Mouse (Mus musculus): ENCODE measurements around the gene Akain1. TPM values are rescaled to one million over a fixed set of nuclear protein-coding genes. Genes with fewer than 3 reads are reported as not detected.

The Akain1 gene
- polyA plus RNA-seq, 1 experiment from 2014 or later: not detected

DNA sequence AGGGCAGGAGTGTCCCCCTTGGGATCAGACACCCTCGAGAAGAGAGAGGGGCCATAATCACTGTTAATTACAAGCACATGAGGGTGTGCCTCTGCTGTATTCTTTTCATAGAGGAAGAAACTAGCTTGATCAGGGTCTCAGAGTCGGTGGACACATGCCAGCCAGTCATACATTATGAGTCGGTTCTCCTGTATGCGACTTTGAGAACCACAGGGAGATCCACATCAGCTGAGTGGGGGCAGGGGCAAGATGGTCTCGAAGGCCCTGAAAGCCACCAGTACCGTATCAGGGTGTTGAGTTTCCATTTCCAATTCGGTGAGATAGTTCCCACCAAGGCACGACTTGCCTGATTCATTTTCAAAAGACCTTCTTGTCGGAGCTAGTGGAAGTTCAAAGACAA lies 33.3 kb downstream of the Akain1 start:
- H3K27ac ChIP-seq (ENCODE audit: low read depth, low read length): no peak overlapping the region
- H3K9ac ChIP-seq (ENCODE audit: low read depth, low read length): no peak overlapping the region
- H3K27me3 ChIP-seq (ENCODE audit: control insufficient read depth, insufficient read depth, low read length): no peaks in the 10 kb centered on the region
- no peak for ATAC-seq (replicated peaks; ENCODE audit: insufficient number of reproducible peaks, low FRiP score, low TSS enrichment)
- no peaks in the 10 kb centered on the region for H3K9me3 ChIP-seq (replicated peaks; ENCODE audit: control insufficient read depth, low read length)
- H3K4me1 ChIP-seq (ENCODE audit: control insufficient read depth, insufficient read depth, low read length): no peaks in the 10 kb centered on the region
- H3K36me3 ChIP-seq (ENCODE audit: control insufficient read depth, insufficient read depth, low read length): no peaks in the 10 kb centered on the region
- 51% methylated on average over 9 of the region's 9 CpGs for WGBS (ENCODE audit: insufficient replicate concordance)
- no peak overlapping the region for H3K4me2 ChIP-seq
- H3K4me3 ChIP-seq (ENCODE audit: low read depth, low read length): no peak overlapping the region

DNA sequence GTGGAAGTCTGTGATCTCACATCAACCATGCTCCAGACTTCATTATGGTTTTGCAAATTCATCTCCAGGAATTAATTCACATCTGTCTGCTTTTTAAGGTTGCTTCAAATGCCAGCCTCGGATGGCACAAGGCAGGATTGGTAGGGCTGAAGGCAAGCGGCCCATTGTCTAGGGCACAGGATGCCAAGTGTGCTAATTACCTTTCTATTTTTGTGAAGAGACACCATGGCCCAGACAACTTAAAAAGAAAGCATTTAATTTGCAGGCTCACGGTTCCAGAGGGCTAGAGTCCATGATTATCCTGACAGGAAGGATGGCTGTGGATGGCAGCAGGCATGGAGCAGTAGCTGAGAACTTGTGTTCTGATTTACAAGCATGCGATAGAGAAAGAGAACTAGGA lies 35.0 kb downstream of the Akain1 start:
- no peaks in the 10 kb centered on the region for H3K27me3 ChIP-seq (ENCODE audit: control insufficient read depth, insufficient read depth, low read length)
- 74% methylated on average over 4 of the region's 4 CpGs for WGBS (ENCODE audit: insufficient replicate concordance)
- no peaks in the 10 kb centered on the region for H3K4me1 ChIP-seq (ENCODE audit: control insufficient read depth, insufficient read depth, low read length)
- H3K36me3 ChIP-seq (ENCODE audit: control insufficient read depth, insufficient read depth, low read length): no peaks in the 10 kb centered on the region
- no peak overlapping the region for H3K9ac ChIP-seq (ENCODE audit: low read depth, low read length)
- no peaks in the 10 kb centered on the region for H3K9me3 ChIP-seq (replicated peaks; ENCODE audit: control insufficient read depth, low read length)
- ATAC-seq (replicated peaks; ENCODE audit: insufficient number of reproducible peaks, low FRiP score, low TSS enrichment): no peak
- no peak overlapping the region for H3K4me2 ChIP-seq
- no peak overlapping the region for H3K4me3 ChIP-seq (ENCODE audit: low read depth, low read length)
- no peak overlapping the region for H3K27ac ChIP-seq (ENCODE audit: low read depth, low read length)

DNA sequence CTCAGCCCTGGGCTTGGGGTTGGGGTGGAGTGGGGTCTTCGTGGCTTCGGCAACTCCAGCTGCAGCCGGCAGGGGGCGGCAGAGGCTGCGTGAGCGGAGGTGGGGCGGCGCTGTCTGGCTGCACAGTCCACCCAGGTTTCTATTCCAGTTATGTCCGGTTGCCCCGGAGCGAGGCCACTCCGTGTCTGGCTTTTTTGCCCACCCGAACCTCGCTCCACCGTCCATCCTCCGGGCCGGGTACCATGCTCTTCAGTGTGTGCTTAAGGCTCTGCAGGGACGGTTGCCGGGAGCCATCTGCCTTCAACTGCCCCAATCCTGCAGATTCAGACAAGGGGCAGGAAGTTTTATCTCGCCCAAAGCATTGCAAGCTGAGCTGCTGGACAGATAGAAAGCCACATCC lies 36.3 kb downstream of the Akain1 start:
- Histone ChIP-seq H3K27me3 (ENCODE audit: control insufficient read depth, insufficient read depth, low read length) (no peaks in the 10 kb centered on the region), H3K4me2 (peak overlapping the region; percentile 72), H3K9ac (ENCODE audit: low read depth, low read length) (peak overlapping the region; percentile 76), H3K36me3 (ENCODE audit: control insufficient read depth, insufficient read depth, low read length) (no peaks in the 10 kb centered on the region), H3K4me3 (ENCODE audit: low read depth, low read length) (peak overlapping the region; percentile 54), H3K27ac (ENCODE audit: low read depth, low read length) (no peak overlapping the region), H3K9me3 (replicated peaks; ENCODE audit: control insufficient read depth, low read length) (no peaks in the 10 kb centered on the region), H3K4me1 (ENCODE audit: control insufficient read depth, insufficient read depth, low read length) (no peaks in the 10 kb centered on the region)
- peak; percentile 69; the same call in 1 of the 2 replicates for ATAC-seq (replicated peaks; ENCODE audit: insufficient number of reproducible peaks, low FRiP score, low TSS enrichment)
- 1% methylated on average over 20 of the region's 20 CpGs for WGBS (ENCODE audit: insufficient replicate concordance)

DNA sequence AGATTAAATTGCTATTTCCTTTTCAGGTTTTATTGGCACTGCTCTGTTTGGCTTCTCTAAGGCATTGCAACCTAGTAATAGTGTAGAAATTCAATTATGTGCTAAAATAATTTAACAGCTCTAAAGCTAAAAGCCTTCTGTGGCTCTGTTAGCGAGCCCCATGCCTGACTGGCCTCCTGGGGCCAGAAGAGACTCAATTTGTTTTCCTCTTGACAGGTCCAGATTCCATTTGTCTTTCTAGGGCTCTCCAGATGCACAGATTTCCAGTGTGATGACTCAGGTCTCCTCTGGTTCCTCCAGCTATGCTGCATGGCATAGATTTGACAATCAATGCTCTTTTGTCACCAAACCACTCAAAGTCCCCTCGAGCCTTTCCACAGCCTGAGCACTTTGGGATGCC lies 38.4 kb downstream of the Akain1 start:
- H3K4me1 ChIP-seq (ENCODE audit: control insufficient read depth, insufficient read depth, low read length): no peaks in the 10 kb centered on the region
- no peaks in the 10 kb centered on the region for H3K9me3 ChIP-seq (replicated peaks; ENCODE audit: control insufficient read depth, low read length)
- no peak overlapping the region for H3K4me3 ChIP-seq (ENCODE audit: low read depth, low read length)
- H3K27ac ChIP-seq (ENCODE audit: low read depth, low read length): no peak overlapping the region
- no peaks in the 10 kb centered on the region for H3K36me3 ChIP-seq (ENCODE audit: control insufficient read depth, insufficient read depth, low read length)
- H3K27me3 ChIP-seq (ENCODE audit: control insufficient read depth, insufficient read depth, low read length): no peaks in the 10 kb centered on the region
- no peak overlapping the region for H3K9ac ChIP-seq (ENCODE audit: low read depth, low read length)
- no peak overlapping the region for H3K4me2 ChIP-seq
- 14% methylated on average over 2 of the region's 2 CpGs for WGBS (ENCODE audit: insufficient replicate concordance)
- no peak for ATAC-seq (replicated peaks; ENCODE audit: insufficient number of reproducible peaks, low FRiP score, low TSS enrichment)

DNA sequence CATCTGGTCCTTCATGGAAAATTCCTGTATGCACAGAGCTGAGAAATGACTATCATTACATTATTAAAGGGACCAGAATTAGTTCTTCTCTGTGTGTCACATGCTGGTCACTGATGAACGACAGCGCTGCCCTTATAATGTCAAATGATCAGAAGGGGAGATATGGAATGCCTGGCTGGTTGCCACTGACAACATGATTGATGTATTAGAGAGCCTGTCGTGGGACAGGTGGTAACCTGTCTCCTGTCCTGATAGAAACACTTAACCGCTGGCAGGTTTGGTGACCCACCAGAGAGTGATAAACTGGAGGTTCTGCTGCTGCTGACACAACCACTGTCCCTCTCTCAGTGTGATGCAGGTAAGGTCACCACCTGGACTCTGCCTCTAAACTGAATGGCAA lies 40.1 kb downstream of the Akain1 start:
- Histone ChIP-seq H3K4me3 (ENCODE audit: low read depth, low read length) (no peak overlapping the region), H3K9me3 (replicated peaks; ENCODE audit: control insufficient read depth, low read length) (no peaks in the 10 kb centered on the region), H3K36me3 (ENCODE audit: control insufficient read depth, insufficient read depth, low read length) (no peaks in the 10 kb centered on the region), H3K4me2 (no peak overlapping the region), H3K4me1 (ENCODE audit: control insufficient read depth, insufficient read depth, low read length) (no peaks in the 10 kb centered on the region), H3K9ac (ENCODE audit: low read depth, low read length) (no peak overlapping the region), H3K27ac (ENCODE audit: low read depth, low read length) (no peak overlapping the region), H3K27me3 (ENCODE audit: control insufficient read depth, insufficient read depth, low read length) (no peaks in the 10 kb centered on the region)
- WGBS (ENCODE audit: insufficient replicate concordance): 49% methylated on average over 4 of the region's 4 CpGs
- no peak for ATAC-seq (replicated peaks; ENCODE audit: insufficient number of reproducible peaks, low FRiP score, low TSS enrichment)

DNA sequence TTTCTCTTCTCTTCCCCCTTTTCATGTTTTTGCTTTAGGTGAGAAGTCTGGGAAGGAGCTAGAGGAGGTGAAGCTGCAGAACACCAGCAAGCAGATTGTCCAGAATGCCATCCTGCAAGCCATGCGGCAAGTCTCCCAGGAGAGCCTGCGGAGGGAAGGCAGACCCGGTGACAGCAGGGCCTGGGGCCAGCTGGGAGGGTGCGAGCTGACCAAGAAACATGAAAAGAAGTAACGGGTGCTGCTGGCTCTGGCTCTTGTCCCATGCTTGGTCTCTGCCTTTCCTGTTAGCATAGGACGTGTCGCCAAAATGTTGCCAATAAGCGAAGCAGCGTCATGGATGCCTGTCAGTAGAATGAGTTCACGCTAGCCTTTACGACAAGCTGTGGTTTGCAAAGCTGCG lies 48.0 kb downstream of the Akain1 start:
- H3K9ac ChIP-seq (ENCODE audit: low read depth, low read length): no peak overlapping the region
- H3K4me3 ChIP-seq (ENCODE audit: low read depth, low read length): no peak overlapping the region
- H3K27ac ChIP-seq (ENCODE audit: low read depth, low read length): no peak overlapping the region
- no peak for ATAC-seq (replicated peaks; ENCODE audit: insufficient number of reproducible peaks, low FRiP score, low TSS enrichment)
- no peaks in the 10 kb centered on the region for H3K27me3 ChIP-seq (ENCODE audit: control insufficient read depth, insufficient read depth, low read length)
- WGBS (ENCODE audit: insufficient replicate concordance): 82% methylated on average over 12 of the region's 12 CpGs
- H3K9me3 ChIP-seq (replicated peaks; ENCODE audit: control insufficient read depth, low read length): no peaks in the 10 kb centered on the region
- no peak overlapping the region for H3K4me2 ChIP-seq
- no peaks in the 10 kb centered on the region for H3K4me1 ChIP-seq (ENCODE audit: control insufficient read depth, insufficient read depth, low read length)
- H3K36me3 ChIP-seq (ENCODE audit: control insufficient read depth, insufficient read depth, low read length): no peaks in the 10 kb centered on the region

DNA sequence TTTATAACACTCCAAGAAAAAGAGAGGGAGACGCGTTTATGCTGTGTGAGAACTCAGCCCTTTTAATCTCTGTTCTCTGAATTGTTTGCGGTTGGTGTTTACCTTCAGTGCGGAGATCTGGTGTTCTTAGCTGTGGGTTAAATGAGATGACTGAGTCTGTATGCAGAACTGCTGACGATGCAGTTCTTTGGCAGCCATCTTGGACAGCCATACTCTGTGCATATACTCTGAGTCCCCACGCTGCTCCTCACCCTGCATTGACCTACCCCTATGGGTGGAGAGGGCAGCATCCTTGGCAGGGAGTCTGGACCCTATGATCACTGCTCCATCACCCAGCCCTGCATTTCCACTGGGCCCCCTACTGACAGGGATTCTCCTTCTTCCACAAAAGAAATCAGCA lies 48.8 kb downstream of the Akain1 start:
- Histone ChIP-seq H3K4me3 (ENCODE audit: low read depth, low read length) (no peak overlapping the region), H3K9ac (ENCODE audit: low read depth, low read length) (no peak overlapping the region), H3K4me1 (ENCODE audit: control insufficient read depth, insufficient read depth, low read length) (no peaks in the 10 kb centered on the region), H3K27me3 (ENCODE audit: control insufficient read depth, insufficient read depth, low read length) (no peaks in the 10 kb centered on the region), H3K27ac (ENCODE audit: low read depth, low read length) (no peak overlapping the region), H3K9me3 (replicated peaks; ENCODE audit: control insufficient read depth, low read length) (no peaks in the 10 kb centered on the region), H3K36me3 (ENCODE audit: control insufficient read depth, insufficient read depth, low read length) (no peaks in the 10 kb centered on the region), H3K4me2 (no peak overlapping the region)
- WGBS (ENCODE audit: insufficient replicate concordance): 89% methylated on average over 6 of the region's 6 CpGs
- no peak for ATAC-seq (replicated peaks; ENCODE audit: insufficient number of reproducible peaks, low FRiP score, low TSS enrichment)

DNA sequence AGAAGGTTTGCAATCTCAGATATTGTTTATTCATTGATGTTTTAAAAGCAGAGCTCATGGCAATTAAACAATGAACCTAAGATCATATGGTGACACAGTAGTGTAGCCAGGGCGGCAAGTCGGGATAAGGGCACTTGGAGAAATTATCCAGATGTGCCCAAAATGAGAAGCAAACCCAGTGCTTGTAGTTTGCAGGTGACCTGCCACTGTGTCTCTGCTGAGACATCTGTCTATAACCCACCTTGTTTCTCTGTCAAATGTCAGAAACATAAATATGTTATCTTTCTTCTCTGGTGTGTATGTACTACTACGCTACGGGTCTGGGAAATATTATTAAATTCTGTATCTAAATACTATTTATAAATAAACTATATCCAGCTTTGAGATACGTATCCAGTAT lies 49.7 kb downstream of the Akain1 start:
- Histone ChIP-seq H3K4me3 (ENCODE audit: low read depth, low read length) (no peak overlapping the region), H3K9ac (ENCODE audit: low read depth, low read length) (no peak overlapping the region), H3K27me3 (ENCODE audit: control insufficient read depth, insufficient read depth, low read length) (no peaks in the 10 kb centered on the region), H3K4me2 (no peak overlapping the region), H3K9me3 (replicated peaks; ENCODE audit: control insufficient read depth, low read length) (no peaks in the 10 kb centered on the region), H3K4me1 (ENCODE audit: control insufficient read depth, insufficient read depth, low read length) (no peaks in the 10 kb centered on the region), H3K27ac (ENCODE audit: low read depth, low read length) (no peak overlapping the region), H3K36me3 (ENCODE audit: control insufficient read depth, insufficient read depth, low read length) (no peaks in the 10 kb centered on the region)
- no peak for ATAC-seq (replicated peaks; ENCODE audit: insufficient number of reproducible peaks, low FRiP score, low TSS enrichment)
- WGBS (ENCODE audit: insufficient replicate concordance): 86% methylated on average over 5 of the region's 5 CpGs

DNA sequence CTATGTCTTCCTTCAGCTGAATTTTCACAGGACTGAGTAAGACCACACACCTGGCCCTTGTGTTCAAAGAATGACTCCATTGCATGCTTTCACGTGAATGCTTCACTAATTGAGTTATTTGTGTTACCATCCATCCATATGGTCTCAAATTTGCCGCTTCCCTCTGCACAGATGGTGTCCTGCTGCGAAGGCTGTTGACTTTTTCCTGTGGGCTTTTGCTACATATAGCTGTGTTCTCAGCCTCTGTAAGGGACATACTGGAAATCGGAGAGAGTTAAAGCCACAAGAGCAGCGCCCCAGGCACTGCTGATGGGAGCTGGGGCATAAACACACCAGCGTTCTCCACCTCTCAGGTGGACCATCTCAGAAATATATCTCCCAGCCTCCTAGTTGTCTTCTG lies 53.2 kb downstream of the Akain1 start:
- no peaks in the 10 kb centered on the region for H3K27me3 ChIP-seq (ENCODE audit: control insufficient read depth, insufficient read depth, low read length)
- no peak for ATAC-seq (replicated peaks; ENCODE audit: insufficient number of reproducible peaks, low FRiP score, low TSS enrichment)
- no peak overlapping the region for H3K4me2 ChIP-seq
- H3K9me3 ChIP-seq (replicated peaks; ENCODE audit: control insufficient read depth, low read length): no peaks in the 10 kb centered on the region
- WGBS (ENCODE audit: insufficient replicate concordance): 76% methylated on average over 6 of the region's 6 CpGs
- no peaks in the 10 kb centered on the region for H3K36me3 ChIP-seq (ENCODE audit: control insufficient read depth, insufficient read depth, low read length)
- H3K9ac ChIP-seq (ENCODE audit: low read depth, low read length): no peak overlapping the region
- H3K4me1 ChIP-seq (ENCODE audit: control insufficient read depth, insufficient read depth, low read length): no peaks in the 10 kb centered on the region
- no peak overlapping the region for H3K27ac ChIP-seq (ENCODE audit: low read depth, low read length)
- no peak overlapping the region for H3K4me3 ChIP-seq (ENCODE audit: low read depth, low read length)
